Mouse (Mus musculus): ENCODE measurements around the gene Tmem88. TPM values are rescaled to one million over a fixed set of nuclear protein-coding genes. Genes with fewer than 3 reads are reported as not detected.

Gene Tmem88
- polyA plus RNA-seq, 1 experiment from 2014 or later: 18.1 TPM

DNA sequence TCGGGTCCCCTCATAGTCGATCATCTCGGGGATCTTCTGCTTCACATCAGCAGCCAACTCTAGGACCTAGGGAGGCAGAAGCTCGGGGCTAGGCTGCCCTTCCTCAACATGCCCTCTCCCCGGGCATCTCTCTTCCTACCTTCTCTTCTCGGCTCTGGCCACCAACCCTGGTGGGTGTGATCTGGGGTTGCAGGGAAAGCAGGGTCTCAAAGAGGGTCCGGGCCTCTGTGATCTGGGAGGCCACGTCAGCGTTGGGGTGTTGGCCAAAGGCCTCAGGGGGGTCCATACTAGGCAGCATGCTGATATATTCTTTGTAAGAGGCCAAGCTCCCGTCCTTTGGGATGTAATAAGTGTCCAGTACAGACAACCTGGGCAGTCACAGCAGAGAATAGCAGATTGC lies 24.8 kb upstream of the Tmem88 start:
- Histone ChIP-seq H3K4me3 (no peak overlapping the region), H3K4me1 (peaks cover 22% of the 10 kb centered on the region), H3K4me2 (replicated peaks) (no peak overlapping the region), H3K36me3 (no peaks in the 10 kb centered on the region), H3K27me3 (peaks cover 28% of the 10 kb centered on the region), H3K9ac (no peak overlapping the region), H3K27ac (no peak overlapping the region), H3K9me3 (no peaks in the 10 kb centered on the region)
- 86% methylated on average over 10 of the region's 10 CpGs for WGBS
- no peak for ATAC-seq (ENCODE audit: insufficient number of reproducible peaks, insufficient read depth, low FRiP score, low TSS enrichment)

GRCm38 (mm10) chr11:69421131-69421977 lies 23.3 kb upstream of the Tmem88 start:
- peak overlapping the region; percentile 14; the same call in 1 of the 2 replicates for H3K4me2 ChIP-seq (replicated peaks)
- no peak for ATAC-seq (ENCODE audit: insufficient number of reproducible peaks, insufficient read depth, low FRiP score, low TSS enrichment)
- H3K4me1 ChIP-seq: peaks cover 31% of the 10 kb centered on the region
- H3K36me3 ChIP-seq: no peaks in the 10 kb centered on the region
- peak overlapping the region; percentile 8; the same call in 1 of the 2 replicates for H3K4me3 ChIP-seq
- no peak overlapping the region for H3K27ac ChIP-seq
- no peaks in the 10 kb centered on the region for H3K9me3 ChIP-seq
- 0 out of 2 replicates have a peak overlapping the region, but pooled peaks have one; percentile 25 for H3K9ac ChIP-seq
- 11% methylated on average over 25 of the region's 25 CpGs for WGBS
- peaks cover 28% of the 10 kb centered on the region for H3K27me3 ChIP-seq

DNA sequence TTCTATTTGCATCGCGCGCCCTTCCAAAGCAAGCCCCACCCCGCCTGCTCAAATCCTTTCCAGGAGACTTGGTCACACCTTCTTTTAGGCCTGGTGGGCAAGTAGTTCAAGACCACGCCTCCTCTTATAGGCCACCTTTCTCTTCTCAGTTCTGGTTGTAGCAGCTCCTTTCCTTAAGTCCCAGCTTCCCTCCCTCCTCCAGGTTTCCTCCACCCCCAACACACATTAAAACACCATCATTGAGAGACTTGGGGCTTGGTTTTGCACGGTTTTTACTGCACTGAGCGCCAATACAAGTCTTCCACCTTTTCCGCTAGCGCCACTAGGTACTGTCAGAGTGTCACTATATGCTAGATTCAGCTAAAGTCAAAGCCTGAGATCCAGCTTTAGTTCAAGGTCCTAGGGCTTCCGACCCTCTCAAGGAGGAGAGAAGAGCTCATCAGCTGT lies 22.5 kb upstream of the Tmem88 start:
- Histone ChIP-seq H3K4me1 (peaks cover 31% of the 10 kb centered on the region), H3K4me3 (peak overlapping the region; percentile 84), H3K27ac (no peak overlapping the region), H3K9me3 (no peaks in the 10 kb centered on the region), H3K4me2 (replicated peaks) (peak overlapping the region; percentile 98), H3K9ac (peak overlapping the region; percentile 37; the same call in 1 of the 2 replicates), H3K27me3 (peaks cover 28% of the 10 kb centered on the region), H3K36me3 (no peaks in the 10 kb centered on the region)
- WGBS: 7% methylated on average over 10 of the region's 10 CpGs
- no peak for ATAC-seq (ENCODE audit: insufficient number of reproducible peaks, insufficient read depth, low FRiP score, low TSS enrichment)

DNA sequence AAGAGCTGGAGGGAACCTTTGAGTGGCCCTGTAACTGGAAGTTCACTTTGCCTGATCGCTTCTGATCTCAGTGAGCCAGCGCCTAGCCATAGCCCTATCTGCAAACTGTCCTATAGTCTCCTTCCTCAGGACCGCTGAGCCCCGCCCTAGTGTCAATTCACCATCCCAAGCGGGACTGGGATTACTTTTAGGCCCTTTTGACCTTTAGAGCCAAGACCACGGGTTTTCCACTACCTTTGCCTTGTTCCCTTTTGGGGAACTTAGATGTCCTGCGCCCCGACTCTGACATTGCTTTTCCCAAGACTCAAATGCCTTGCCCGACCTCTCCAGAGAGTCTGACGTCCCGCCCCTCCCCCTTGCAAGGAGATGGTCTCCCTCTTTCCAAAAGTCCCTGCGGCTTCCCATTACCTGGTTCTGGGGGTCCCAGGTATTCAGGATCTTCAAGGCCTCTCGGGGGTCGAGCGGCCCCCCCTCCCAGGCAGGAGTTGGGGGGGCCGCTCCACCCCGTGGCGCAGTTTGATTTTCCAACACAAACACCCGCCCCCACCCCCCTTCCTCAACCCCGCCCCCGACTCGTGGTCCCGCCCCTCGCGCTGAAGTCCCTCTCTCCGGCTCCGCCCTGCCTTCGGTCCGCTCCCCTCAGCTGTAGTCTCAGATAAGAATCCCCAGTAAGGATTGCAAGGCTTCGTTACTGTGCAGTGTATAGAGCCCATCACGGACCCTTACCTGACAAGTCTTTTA lies 21.9 kb upstream of the Tmem88 start:
- no peaks in the 10 kb centered on the region for H3K36me3 ChIP-seq
- WGBS: under 1% methylated on average over 31 of the region's 31 CpGs
- H3K4me1 ChIP-seq: peaks cover 33% of the 10 kb centered on the region
- peak overlapping the region; percentile 84 for H3K4me3 ChIP-seq
- peak overlapping the region; percentile 99; the same call in 1 of the 2 replicates for H3K27ac ChIP-seq
- peak overlapping the region; percentile 37; the same call in 1 of the 2 replicates for H3K9ac ChIP-seq
- no peaks in the 10 kb centered on the region for H3K9me3 ChIP-seq
- ATAC-seq (ENCODE audit: insufficient number of reproducible peaks, insufficient read depth, low FRiP score, low TSS enrichment): no peak
- peaks cover 28% of the 10 kb centered on the region for H3K27me3 ChIP-seq
- peak overlapping the region; percentile 98 for H3K4me2 ChIP-seq (replicated peaks)

GRCm38 (mm10) chr11:69419443-69419812 lies 21.4 kb upstream of the Tmem88 start:
- H3K4me3 ChIP-seq: peak overlapping the region; percentile 84
- WGBS: under 1% methylated on average over 19 of the region's 19 CpGs
- peak overlapping the region; percentile 99 for H3K27ac ChIP-seq
- peak overlapping the region; percentile 37 for H3K9ac ChIP-seq
- H3K9me3 ChIP-seq: no peaks in the 10 kb centered on the region
- peak overlapping the region; percentile 98 for H3K4me2 ChIP-seq (replicated peaks)
- ATAC-seq (ENCODE audit: insufficient number of reproducible peaks, insufficient read depth, low FRiP score, low TSS enrichment): no peak
- peaks cover 28% of the 10 kb centered on the region for H3K27me3 ChIP-seq
- H3K4me1 ChIP-seq: peaks cover 39% of the 10 kb centered on the region
- H3K36me3 ChIP-seq: no peaks in the 10 kb centered on the region

DNA sequence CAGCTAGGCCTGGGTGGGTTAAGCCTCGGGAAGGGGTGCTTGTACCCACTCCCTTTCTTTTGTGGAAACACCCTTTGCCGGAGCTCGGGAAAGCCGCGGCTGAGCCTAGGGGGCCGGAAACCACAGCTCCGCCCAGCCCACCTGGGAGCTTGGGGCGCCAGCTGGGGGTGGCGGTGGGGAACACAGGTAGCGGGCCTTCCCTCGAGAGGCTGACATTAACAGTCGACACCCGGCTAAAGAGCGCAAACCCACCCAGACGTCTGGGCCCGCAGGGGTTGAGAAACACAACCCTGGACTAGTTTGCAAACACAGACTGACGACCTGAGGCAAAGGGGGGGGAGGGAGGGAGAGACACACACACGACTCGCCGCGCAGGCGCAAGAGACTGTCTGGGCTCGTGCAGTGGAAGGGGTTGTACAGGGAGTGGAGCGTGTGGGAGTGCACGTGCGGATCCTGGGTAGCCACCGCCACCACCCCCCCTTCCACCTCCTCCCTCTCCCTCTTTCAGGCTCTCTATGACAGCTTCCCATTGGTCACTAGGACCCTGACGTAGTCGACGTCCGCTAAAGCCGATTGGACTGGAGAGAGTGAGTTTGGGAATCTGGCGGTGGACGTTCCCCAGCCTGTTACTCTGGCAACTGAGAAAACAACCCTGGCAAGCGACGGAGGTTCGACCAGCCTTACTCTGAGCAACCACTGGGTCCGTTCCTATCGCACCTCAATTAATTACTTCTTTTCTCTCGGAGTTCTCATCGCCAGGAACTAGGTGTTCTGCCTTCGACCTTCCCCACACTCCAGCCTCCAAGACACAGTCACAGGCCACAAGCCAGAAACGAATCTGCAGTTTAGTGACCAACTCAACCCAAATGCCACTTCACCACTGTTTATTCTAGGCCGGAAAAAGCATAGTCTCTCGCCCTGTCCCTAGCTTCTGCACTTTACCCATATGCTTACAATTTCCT lies 20.7 kb upstream of the Tmem88 start:
- WGBS: under 1% methylated on average over 45 of the region's 45 CpGs

DNA sequence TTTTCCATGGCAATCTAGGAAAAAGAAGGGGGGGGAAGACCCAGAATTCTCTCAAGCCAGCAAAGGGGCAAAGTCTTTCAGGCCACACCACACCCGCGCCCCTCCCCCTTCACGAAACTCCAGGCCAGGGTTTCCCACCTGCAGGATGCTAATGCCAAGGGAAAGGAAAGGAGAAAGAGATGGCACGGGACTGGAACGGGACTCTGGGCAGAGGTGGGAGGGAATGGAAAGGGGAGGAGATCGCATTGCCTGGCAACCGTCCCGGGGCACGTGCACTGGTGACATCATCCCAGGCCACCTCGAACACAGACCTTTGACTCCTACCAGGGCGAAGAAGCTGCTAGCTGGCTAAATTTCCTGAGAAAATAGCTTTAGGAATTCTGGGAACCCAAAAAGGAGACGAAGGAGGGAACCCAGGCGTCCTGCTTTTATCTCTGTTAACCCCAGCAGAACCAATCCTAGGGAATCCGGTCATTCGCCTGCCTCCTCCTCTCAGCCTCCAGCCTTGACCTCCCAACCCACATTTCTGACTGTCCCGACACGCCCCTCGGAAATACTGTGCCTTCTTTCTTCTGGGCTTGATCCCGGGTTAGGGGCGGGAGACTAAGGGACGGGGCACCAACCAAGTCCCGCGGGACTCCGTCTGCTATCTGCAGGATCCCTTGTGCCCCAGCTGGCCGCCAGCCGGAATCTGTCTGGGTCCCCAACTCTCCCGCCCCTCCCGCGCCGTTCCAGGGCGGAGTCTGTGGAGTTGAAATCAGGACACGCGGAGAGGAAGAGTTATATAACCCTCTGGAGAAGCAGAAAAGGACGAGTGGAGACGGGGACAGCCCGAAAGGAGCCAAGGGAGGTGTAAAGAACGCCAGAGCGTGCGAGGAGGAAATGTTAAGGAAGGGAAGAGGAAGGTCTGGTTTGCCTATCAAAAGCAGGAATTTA lies 19.7 kb upstream of the Tmem88 start:
- Histone ChIP-seq H3K4me3 (peak overlapping the region; percentile 84), H3K9me3 (no peaks in the 10 kb centered on the region), H3K4me1 (peaks cover 56% of the 10 kb centered on the region), H3K27me3 (peaks cover 22% of the 10 kb centered on the region), H3K4me2 (replicated peaks) (peak overlapping the region; percentile 98), H3K36me3 (peaks cover 4% of the 10 kb centered on the region), H3K9ac (peak overlapping the region; percentile 55), H3K27ac (peak overlapping the region; percentile 99)
- peak; percentile 6; the same call in 1 of the 2 replicates for ATAC-seq (ENCODE audit: insufficient number of reproducible peaks, insufficient read depth, low FRiP score, low TSS enrichment)
- WGBS: under 1% methylated on average over 39 of the region's 39 CpGs

More for the DNA sequence above, 20.7 kb upstream of the Tmem88 start:
- peak overlapping the region; percentile 84 for H3K4me3 ChIP-seq
- H3K9me3 ChIP-seq: no peaks in the 10 kb centered on the region
- peak overlapping the region; percentile 99 for H3K27ac ChIP-seq
- H3K27me3 ChIP-seq: peaks cover 28% of the 10 kb centered on the region
- H3K4me1 ChIP-seq: peaks cover 45% of the 10 kb centered on the region
- H3K9ac ChIP-seq: peak overlapping the region; percentile 55
- ATAC-seq (ENCODE audit: insufficient number of reproducible peaks, insufficient read depth, low FRiP score, low TSS enrichment): peak; percentile 89
- peak overlapping the region; percentile 98 for H3K4me2 ChIP-seq (replicated peaks)
- H3K36me3 ChIP-seq: no peaks in the 10 kb centered on the region

GRCm38 (mm10) chr11:69416921-69417448 lies 19.0 kb upstream of the Tmem88 start:
- WGBS: under 1% methylated on average over 8 of the region's 8 CpGs
- Histone ChIP-seq H3K27ac (peak overlapping the region; percentile 99), H3K4me1 (peaks cover 63% of the 10 kb centered on the region), H3K9ac (peak overlapping the region; percentile 55), H3K4me2 (replicated peaks) (peak overlapping the region; percentile 98), H3K36me3 (peaks cover 8% of the 10 kb centered on the region), H3K4me3 (peak overlapping the region; percentile 84), H3K27me3 (peaks cover 15% of the 10 kb centered on the region), H3K9me3 (no peaks in the 10 kb centered on the region)
- ATAC-seq (ENCODE audit: insufficient number of reproducible peaks, insufficient read depth, low FRiP score, low TSS enrichment): 0 out of 2 replicates have a peak, but pooled peaks have one; percentile 4

DNA sequence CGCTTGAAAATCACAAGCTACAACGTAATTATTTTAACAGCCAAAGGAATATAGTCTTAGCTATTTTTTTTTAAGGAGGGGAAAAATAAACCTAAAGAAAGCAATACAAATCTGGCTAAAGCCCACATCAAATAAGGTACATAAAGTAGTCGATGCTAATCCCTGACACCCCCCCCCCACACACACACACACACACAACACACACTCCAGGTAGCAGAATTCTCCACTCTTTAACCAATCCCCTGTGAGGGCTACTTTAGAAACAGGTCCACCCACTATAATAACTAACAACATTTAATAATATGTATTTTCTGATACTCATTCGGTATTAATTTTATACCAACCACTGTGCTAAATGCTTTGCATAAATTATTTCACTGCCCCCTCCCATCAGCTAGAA lies 18.5 kb upstream of the Tmem88 start:
- 1% methylated on average over 4 of the region's 4 CpGs for WGBS
- Histone ChIP-seq H3K4me1 (peaks cover 65% of the 10 kb centered on the region), H3K9ac (no peak overlapping the region)

More for the DNA sequence above, 18.5 kb upstream of the Tmem88 start:
- Histone ChIP-seq H3K27ac (peak overlapping the region; percentile 99), H3K9me3 (no peaks in the 10 kb centered on the region), H3K36me3 (peaks cover 8% of the 10 kb centered on the region), H3K4me3 (peak overlapping the region; percentile 84), H3K4me2 (replicated peaks) (peak overlapping the region; percentile 98), H3K27me3 (peaks cover 11% of the 10 kb centered on the region)
- no peak for ATAC-seq (ENCODE audit: insufficient number of reproducible peaks, insufficient read depth, low FRiP score, low TSS enrichment)
